8 mouse cellular contexts compared by ENCODE assay signal in genomic region chr10:57531076-57531475, GRCm38 (mm10). TPM values are rescaled to one million over a fixed set of nuclear protein-coding genes. Genes with fewer than 3 reads are reported as not detected.
DNase-seq lines count a peak whose midpoint lies in the region; ATAC-seq lines count a peak whose summit lies in the region.

No protein-coding gene starts in this region.

- peak; percentile 22 to 41 for DNase-seq in frontal cortex, postnatal 36 days (ENCODE audit: low spot score in 2 of 2)
- DNase-seq in frontal cortex, postnatal 14 days (ENCODE audit: low spot score in 2 of 2) = no peak
- DNase-seq in right cerebral cortex, adult 2 months (ENCODE audit: low spot score in 2 of 2) = peak; percentile 30 to 42
- DNase-seq in right cerebral cortex, postnatal 14 days = no peak
- no peak for DNase-seq in hindbrain, embryonic 14.5 days (ENCODE audit: low spot score)
- DNase-seq in midbrain, embryonic 10.5 days (ENCODE audit: low spot score) = no peak
- DNase-seq in retina, postnatal 1 day = no peak
- DNase-seq in embryo, embryonic 10 days (ENCODE audit: low spot score) = no peak

- ATAC-seq in hindbrain, embryonic 14.5 days (ENCODE audit: low FRiP score) = no peak

- H3K4me1 ChIP-seq in hindbrain, embryonic 14.5 days (replicated peaks; ENCODE audit: control insufficient read depth, insufficient read depth, low read length) = peaks cover 34% of the 10 kb centered on the region
- H3K4me1 ChIP-seq in midbrain, embryonic 10.5 days = peaks cover 26% of the 10 kb centered on the region

- H3K9me3 ChIP-seq in hindbrain, embryonic 14.5 days (ENCODE audit: control insufficient read depth, low read length) = no peaks in the 10 kb centered on the region
- H3K9me3 ChIP-seq in midbrain, embryonic 10.5 days (replicated peaks) = no peaks in the 10 kb centered on the region

- H3K27ac ChIP-seq in hindbrain, embryonic 14.5 days = no peak overlapping the region
- H3K27ac ChIP-seq in midbrain, embryonic 10.5 days (replicated peaks) = peak overlapping the region; percentile 96; the same call in 1 of the 2 replicates

- WGBS in hindbrain, embryonic 14.5 days = 59% methylated on average over 2 of the region's 2 CpGs
- WGBS in midbrain, embryonic 10.5 days = 81% methylated on average over 2 of the region's 2 CpGs

- peak overlapping the region; percentile 93 for H3K4me2 ChIP-seq in hindbrain, embryonic 14.5 days (replicated peaks)

- H3K4me3 ChIP-seq in hindbrain, embryonic 14.5 days (replicated peaks; ENCODE audit: low read length) = peak overlapping the region; percentile 88
- H3K4me3 ChIP-seq in midbrain, embryonic 10.5 days = peak overlapping the region; percentile 94

- H3K27me3 ChIP-seq in hindbrain, embryonic 14.5 days (ENCODE audit: control insufficient read depth, insufficient read depth, low read length) = no peaks in the 10 kb centered on the region
- no peaks in the 10 kb centered on the region for H3K27me3 ChIP-seq in midbrain, embryonic 10.5 days (ENCODE audit: low read depth, poor library complexity, severe bottlenecking)

- H3K9ac ChIP-seq in hindbrain, embryonic 14.5 days = peak overlapping the region; percentile 96

- peaks cover 15% of the 10 kb centered on the region for H3K36me3 ChIP-seq in hindbrain, embryonic 14.5 days (replicated peaks; ENCODE audit: control insufficient read depth, insufficient read depth)
- H3K36me3 ChIP-seq in midbrain, embryonic 10.5 days = peaks cover 19% of the 10 kb centered on the region

RNA-seq across cellular contexts. Expression of gene Serinc1, which starts 1.3 kb away (rescaled TPM):
- 482 and 522 TPM in 2 replicates for polyA plus RNA-seq in hindbrain, embryonic 14.5 days (2014; fragmentation: Nextera tagmentation; extraction: Ambion mirVana)
- polyA plus RNA-seq in midbrain, embryonic 10.5 days (2016; fragmentation: Nextera tagmentation; extraction: Ambion mirVana) = 142 and 176 TPM in 2 replicates

RNA-seq across cellular contexts. Expression of gene Hsf2, which starts 44.9 kb away (rescaled TPM):
- polyA plus RNA-seq in hindbrain, embryonic 14.5 days (2014; fragmentation: Nextera tagmentation; extraction: Ambion mirVana) = 47.8 and 48.5 TPM in 2 replicates
- polyA plus RNA-seq in midbrain, embryonic 10.5 days (2016; fragmentation: Nextera tagmentation; extraction: Ambion mirVana) = 64.7 and 77.4 TPM in 2 replicates

Comparison
In these comparisons a context has a peak if more than half of its experiments do, and no peak if none do; other contexts are left out.
1. DNase-seq: peak in frontal cortex, postnatal 36 days (2 of 2) and right cerebral cortex, adult 2 months (2 of 2); none in frontal cortex, postnatal 14 days (0 of 2), right cerebral cortex, postnatal 14 days (single experiment), hindbrain, embryonic 14.5 days (single experiment), midbrain, embryonic 10.5 days (single experiment), retina, postnatal 1 day (single experiment) and embryo, embryonic 10 days (single experiment).